In the genomic region with DNA sequence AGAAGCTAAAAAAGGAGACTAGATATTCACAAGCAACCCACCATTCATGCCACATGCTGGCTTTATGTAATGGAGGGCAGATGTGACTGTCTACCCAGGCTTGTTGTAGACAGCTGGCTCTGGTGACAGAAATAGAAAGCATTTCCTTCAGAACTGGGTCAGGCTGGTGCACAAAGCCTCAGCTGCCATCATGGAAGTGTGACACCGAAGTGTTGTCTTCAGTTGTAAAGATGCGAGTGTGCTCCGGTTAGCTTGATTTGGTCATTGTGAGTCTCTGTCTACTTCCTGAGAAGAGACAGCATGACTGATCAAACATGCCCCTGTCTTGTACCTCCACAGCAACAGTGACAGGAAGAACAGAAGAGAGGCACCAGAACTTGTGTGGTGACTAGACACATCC, we compare ENCODE assay signal across 13 mouse cellular contexts.
DNase-seq lines count a peak whose midpoint lies in the region; ATAC-seq lines count a peak whose summit lies in the region.
"Had no signal": no experiment of that assay in that cellular context is flagged by ENCODE, and none has a peak within 500 bp of the region (broad histone marks: within the 10 kb centered on the region; RNA-seq: fewer than 3 reads in every experiment).

No protein-coding gene starts in this region.

- ATAC-seq in erythroblast, adult 5-6 weeks (replicated peaks; ENCODE audit: low FRiP score, poor library complexity, severe bottlenecking): no peak
- ATAC-seq: hindbrain, postnatal 0 days; lung, postnatal 0 days had no signal

- DNase-seq in frontal cortex, adult 2 months (ENCODE audit: extremely low spot score in 1 of 2, low spot score in 1 of 2): peak; percentile 78
- DNase-seq in frontal cortex, postnatal 14 days (ENCODE audit: low spot score in 2 of 2): no peak
- DNase-seq in CD4-positive helper T cell, adult 2 months (ENCODE audit: low read depth, low spot score): peak; percentile 18
- DNase-seq in left cerebral cortex, postnatal 10 days (ENCODE audit: extremely low spot score in 1 of 2, low spot score in 2 of 2): peak; percentile 20 to 25
- peak; percentile 90 for DNase-seq in telencephalon, adult 2 months (ENCODE audit: low read depth, low spot score)
- DNase-seq in heart, adult 9 months (ENCODE audit: low spot score in 2 of 2): no peak
- DNase-seq in ovary, postnatal 14 days (ENCODE audit: low spot score): no peak
- DNase-seq: cerebellum, adult 8-10 months; gastrocnemius, postnatal 14 days; kidney, adult 2 months had no signal

- intact Hi-C loops in left cerebral cortex, postnatal 10 days (cut with DNase I): no loop called here

Comparison
In these comparisons a context has a peak if more than half of its experiments do, and no peak if none do; other contexts are left out.
1. DNase-seq: peak in frontal cortex, adult 2 months (2 of 2), CD4-positive helper T cell, adult 2 months (single experiment), left cerebral cortex, postnatal 10 days (2 of 2) and telencephalon, adult 2 months (single experiment); none in frontal cortex, postnatal 14 days (0 of 2), heart, adult 9 months (0 of 2) and ovary, postnatal 14 days (single experiment).